Mouse (Mus musculus) kidney, adult 9 months (tissue): ENCODE results near the gene Il18bp.
A peak's percentile ranks its signal among the peaks of the same experiment; 100 is the strongest.

ENCODE experiments used
- DNase-seq: peaks from one replicate; pipeline ENCODE4 v3.0.0; 2022

Il18bp gene

GRCm38 (mm10) chr7:102000921-102001630 lies 17.4 kb downstream of the Il18bp start:
- no peak for DNase-seq

- DNase-seq = no peak
These were observed 18.2 kb downstream of the Il18bp start for GRCm38 (mm10) chr7:102000296-102000695.

- DNase-seq = no peak
These were observed 18.9 kb downstream of the Il18bp start for GRCm38 (mm10) chr7:101999461-102000151.

GRCm38 (mm10) chr7:101998194-101998927 lies 20.1 kb downstream of the Il18bp start:
- peak; percentile 88 for DNase-seq

- no peak for DNase-seq
These were observed 24.2 kb downstream of the Il18bp start for GRCm38 (mm10) chr7:101994241-101994640.

- peak; percentile 54 for DNase-seq
These were observed 33.4 kb downstream of the Il18bp start for GRCm38 (mm10) chr7:101985081-101985480.

GRCm38 (mm10) chr7:101982735-101983134 lies 35.8 kb downstream of the Il18bp start:
- peak; percentile 80 for DNase-seq

- no peak for DNase-seq
These were observed 44.0 kb downstream of the Il18bp start for GRCm38 (mm10) chr7:101974505-101974904.

- no peak for DNase-seq
These were observed 44.8 kb downstream of the Il18bp start for GRCm38 (mm10) chr7:101973730-101974129.

- DNase-seq = no peak
These were observed 46.8 kb downstream of the Il18bp start for GRCm38 (mm10) chr7:101971721-101972120.

- DNase-seq = peak; percentile 82
These were observed 47.5 kb downstream of the Il18bp start for GRCm38 (mm10) chr7:101970821-101971461.

- DNase-seq = peak; percentile 95
These were observed 48.1 kb downstream of the Il18bp start for GRCm38 (mm10) chr7:101970429-101970775.

- DNase-seq = peak; percentile 89
These were observed 48.6 kb downstream of the Il18bp start for GRCm38 (mm10) chr7:101969694-101970428.

- DNase-seq = no peak
These were observed 49.7 kb downstream of the Il18bp start for GRCm38 (mm10) chr7:101968751-101969150.

- DNase-seq = no peak
These were observed 51.2 kb downstream of the Il18bp start for GRCm38 (mm10) chr7:101967256-101967655.

GRCm38 (mm10) chr7:101965606-101966005 lies 52.9 kb downstream of the Il18bp start:
- no peak for DNase-seq
